Mouse (Mus musculus) small intestine, adult 2 months (tissue): ENCODE results near the gene Ntm. TPM values are rescaled to one million over a fixed set of nuclear protein-coding genes. Genes with fewer than 3 reads are reported as not detected.

Source experiments
- H3K27ac ChIP-seq: fragments of 200-500 bp; 2 replicates; pipeline ENCODE4 v1.5.1; 2012; ENCODE audit warnings: low read depth, low read length, control low read depth, inconsistent platforms; ENCODE audit not compliant: insufficient read depth
- H3K27me3 ChIP-seq: fragments of 200-500 bp; 2 replicates; pipeline ENCODE4 v1.6.1; 2012; ENCODE audit warnings: mild to moderate bottlenecking, moderate library complexity, low read length, inconsistent platforms; ENCODE audit not compliant: control insufficient read depth, insufficient read depth
- H3K36me3 ChIP-seq: fragments of 200-500 bp; 2 replicates; pipeline ENCODE4 v1.6.1; 2012; ENCODE audit warnings: mild to moderate bottlenecking, low read length, control low read depth, inconsistent platforms; ENCODE audit not compliant: control insufficient read depth, insufficient read depth
- H3K4me1 ChIP-seq: fragments of 200-500 bp; 2 replicates; pipeline ENCODE4 v1.6.1; 2012; ENCODE audit warnings: low read length, inconsistent platforms, mixed read lengths; ENCODE audit not compliant: control insufficient read depth, insufficient read depth, insufficient read length
- H3K4me3 ChIP-seq: fragments of 200-500 bp; 2 replicates; pipeline ENCODE4 v1.5.1; 2012; ENCODE audit warnings: low read depth, mild to moderate bottlenecking, control low read depth, inconsistent platforms, low read length, moderate library complexity
- CTCF ChIP-seq: fragments of 200-500 bp; IDR thresholded peaks from 2 replicates; pipeline ENCODE4 v1.5.1; 2012; ENCODE audit warnings: low read depth, mild to moderate bottlenecking, control low read depth, inconsistent platforms, low read length, moderate library complexity, mixed read lengths; ENCODE audit not compliant: insufficient replicate concordance, insufficient read length; ENCODE audit errors: extremely low read depth
- POLR2A ChIP-seq: fragments of 200-500 bp; IDR thresholded peaks from 2 replicates; pipeline ENCODE4 v1.6.1; 2012; ENCODE audit warnings: low read depth, mild to moderate bottlenecking, control low read depth, inconsistent platforms, low read length, moderate library complexity
- WGBS: fragments of 180-500 bp; shearing (Covaris S2); methylation state at CpG from one replicate; pipeline ENCODE4 v1.1.7; 2018; 5-methylcytosine and 5-hydroxymethylcytosine counted together
- polyA plus RNA-seq: library from polyadenylated mRNA; depleted of rRNA; stranded (reverse); fragments of >200 nt; gene quantifications from 2 replicates; pipeline ENCODE4 v1.2.3, GENCODE M21; 2012

Gene Ntm
- polyA plus RNA-seq, 1 experiment, result 0.10 TPM

- H3K36me3 ChIP-seq, result no peaks in the 10 kb centered on the region
- no peak for TF ChIP-seq CTCF
- TF ChIP-seq POLR2A, result no peak
- H3K4me3 ChIP-seq, result no peak overlapping the region
- H3K4me1 ChIP-seq, result no peaks in the 10 kb centered on the region
- H3K27ac ChIP-seq, result no peak overlapping the region
- H3K27me3 ChIP-seq, result no peaks in the 10 kb centered on the region
- WGBS, result 77% methylated on average over 2 of the region's 2 CpGs
Measured at GRCm38 (mm10) chr9:29335671-29336070, 627.3 kb downstream of the Ntm start.

- H3K27ac ChIP-seq, result no peak overlapping the region
- 17% methylated on average over 3 of the region's 3 CpGs for WGBS
- TF ChIP-seq POLR2A (no peak), CTCF (no peak)
- H3K36me3 ChIP-seq, result no peaks in the 10 kb centered on the region
- no peaks in the 10 kb centered on the region for H3K27me3 ChIP-seq
- H3K4me3 ChIP-seq, result no peak overlapping the region
- H3K4me1 ChIP-seq, result no peaks in the 10 kb centered on the region
Measured at GRCm38 (mm10) chr9:29332296-29333090, 630.4 kb downstream of the Ntm start.

GRCm38 (mm10) chr9:29330486-29330885, 632.5 kb downstream of the Ntm start:
- Histone ChIP-seq H3K27ac (no peak overlapping the region), H3K36me3 (no peaks in the 10 kb centered on the region), H3K4me3 (no peak overlapping the region), H3K27me3 (no peaks in the 10 kb centered on the region), H3K4me1 (no peaks in the 10 kb centered on the region)
- WGBS, result 78% methylated on average over 3 of the region's 3 CpGs
- TF ChIP-seq CTCF, result no peak
- TF ChIP-seq POLR2A, result no peak

GRCm38 (mm10) chr9:29326283-29326682, 636.7 kb downstream of the Ntm start:
- WGBS, result 85% methylated on average over 3 of the region's 3 CpGs
- Histone ChIP-seq H3K36me3 (no peaks in the 10 kb centered on the region), H3K4me3 (no peak overlapping the region), H3K27me3 (no peaks in the 10 kb centered on the region), H3K27ac (no peak overlapping the region), H3K4me1 (no peaks in the 10 kb centered on the region)
- TF ChIP-seq CTCF (no peak), POLR2A (no peak)

- H3K27ac ChIP-seq, result no peak overlapping the region
- no peaks in the 10 kb centered on the region for H3K36me3 ChIP-seq
- no peak overlapping the region for H3K4me3 ChIP-seq
- TF ChIP-seq POLR2A, result no peak
- TF ChIP-seq CTCF, result no peak
- no peaks in the 10 kb centered on the region for H3K27me3 ChIP-seq
- 75% methylated on average over 8 of the region's 8 CpGs for WGBS
- H3K4me1 ChIP-seq, result no peaks in the 10 kb centered on the region
Measured at GRCm38 (mm10) chr9:29325137-29325536, 637.8 kb downstream of the Ntm start.

GRCm38 (mm10) chr9:29319197-29319596, 643.7 kb downstream of the Ntm start:
- Histone ChIP-seq H3K27me3 (no peaks in the 10 kb centered on the region), H3K27ac (no peak overlapping the region), H3K36me3 (no peaks in the 10 kb centered on the region), H3K4me3 (no peak overlapping the region), H3K4me1 (peaks cover 4% of the 10 kb centered on the region; the same call in 1 of the 2 replicates)
- WGBS, result 8% methylated on average over 1 of the region's 1 CpGs
- TF ChIP-seq CTCF, result no peak
- no peak for TF ChIP-seq POLR2A

- H3K27ac ChIP-seq, result no peak overlapping the region
- H3K4me1 ChIP-seq, result peaks cover 4% of the 10 kb centered on the region; the same call in 1 of the 2 replicates
- H3K27me3 ChIP-seq, result no peaks in the 10 kb centered on the region
- 8% methylated on average over 8 of the region's 8 CpGs for WGBS
- no peak for TF ChIP-seq POLR2A
- TF ChIP-seq CTCF, result no peak
- no peaks in the 10 kb centered on the region for H3K36me3 ChIP-seq
- H3K4me3 ChIP-seq, result no peak overlapping the region
Measured at GRCm38 (mm10) chr9:29318676-29319162, 644.2 kb downstream of the Ntm start.

- no peaks in the 10 kb centered on the region for H3K36me3 ChIP-seq
- H3K27ac ChIP-seq, result no peak overlapping the region
- H3K27me3 ChIP-seq, result no peaks in the 10 kb centered on the region
- TF ChIP-seq CTCF, result no peak
- TF ChIP-seq POLR2A, result no peak
- WGBS, result 24% methylated on average over 3 of the region's 3 CpGs
- no peak overlapping the region for H3K4me3 ChIP-seq
- H3K4me1 ChIP-seq, result peaks cover 4% of the 10 kb centered on the region; the same call in 1 of the 2 replicates
Measured at GRCm38 (mm10) chr9:29317623-29318022, 645.3 kb downstream of the Ntm start.
